Mouse (Mus musculus): ENCODE results near the gene Cd247. TPM values are rescaled to one million over a fixed set of nuclear protein-coding genes. Genes with fewer than 3 reads are reported as not detected.

Gene Cd247
- polyA plus RNA-seq, 1 experiment from 2014 or later, result 0.99 TPM

DNA sequence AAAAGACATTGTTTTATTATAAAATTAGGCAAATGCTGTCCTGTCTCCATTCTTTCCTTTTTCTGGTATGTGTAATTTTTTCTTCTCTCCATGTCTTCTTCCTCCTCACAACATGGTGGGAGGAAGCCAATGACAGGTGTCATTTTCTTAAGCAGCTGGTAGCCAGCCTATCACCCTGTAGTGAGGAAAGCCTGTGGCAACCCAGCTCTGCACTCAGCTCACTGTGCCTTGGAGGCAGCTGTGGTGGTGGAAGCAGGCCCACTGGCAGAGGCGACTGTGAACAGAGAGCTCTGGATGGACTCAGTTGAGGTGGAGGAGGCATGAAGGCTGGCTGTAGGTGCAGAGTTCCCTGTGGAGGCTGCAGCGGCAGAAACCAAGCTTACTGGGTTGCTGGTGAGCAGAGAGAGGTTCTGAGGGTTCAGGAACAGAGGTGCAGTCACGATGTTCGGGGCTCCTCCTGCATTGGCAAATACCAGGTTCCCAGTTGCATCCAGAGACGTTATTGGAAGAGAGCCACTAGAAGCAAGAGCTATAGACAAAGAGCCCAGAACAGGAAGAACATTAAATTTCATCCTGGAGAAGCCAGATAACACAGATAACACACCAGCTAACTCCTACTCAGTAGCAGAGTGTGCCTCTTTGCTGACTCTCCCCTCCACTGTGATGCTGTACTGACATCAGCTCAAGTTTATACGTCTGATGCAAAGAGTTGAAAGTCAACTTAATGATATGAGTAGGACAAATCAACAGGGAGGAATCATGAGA, 87.2 kb downstream of the Cd247 start:
- H3K27me3 ChIP-seq, result no peaks in the 10 kb centered on the region
- H3K4me3 ChIP-seq (replicated peaks), result no peak overlapping the region
- no peaks in the 10 kb centered on the region for H3K4me1 ChIP-seq
- ATAC-seq (ENCODE audit: insufficient number of reproducible peaks, low FRiP score, low TSS enrichment, low read depth), result no peak
- WGBS, result 87% methylated on average over 6 of the region's 6 CpGs
- peaks cover 19% of the 10 kb centered on the region for H3K36me3 ChIP-seq
- no peaks in the 10 kb centered on the region for H3K9me3 ChIP-seq (replicated peaks)
- H3K27ac ChIP-seq (replicated peaks), result no peak overlapping the region
- no peak overlapping the region for H3K4me2 ChIP-seq (replicated peaks)
- no peak overlapping the region for H3K9ac ChIP-seq

DNA sequence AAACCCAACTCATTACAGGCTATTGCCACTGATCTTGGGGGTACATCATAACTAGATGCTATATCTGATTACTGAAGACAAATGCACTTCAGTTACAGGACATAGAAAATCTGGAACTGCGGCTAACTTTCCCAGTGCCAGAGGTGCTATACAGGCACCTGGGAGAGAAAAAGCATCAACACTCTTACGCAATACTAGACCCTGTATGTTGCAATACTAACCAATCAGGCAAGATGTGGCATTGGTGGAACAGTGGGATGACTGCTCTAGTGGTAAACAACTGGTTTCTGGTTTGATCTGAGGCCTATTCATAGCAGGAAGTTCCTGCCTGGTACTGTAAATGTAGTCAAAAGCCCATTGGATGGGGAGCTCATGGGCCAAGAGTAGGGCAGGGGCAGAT, 90.3 kb downstream of the Cd247 start:
- Histone ChIP-seq H3K9ac (no peak overlapping the region), H3K9me3 (replicated peaks) (no peaks in the 10 kb centered on the region), H3K4me1 (no peaks in the 10 kb centered on the region), H3K27ac (replicated peaks) (no peak overlapping the region), H3K36me3 (peaks cover 19% of the 10 kb centered on the region), H3K27me3 (no peaks in the 10 kb centered on the region), H3K4me3 (replicated peaks) (no peak overlapping the region), H3K4me2 (replicated peaks) (no peak overlapping the region)
- ATAC-seq (ENCODE audit: insufficient number of reproducible peaks, low FRiP score, low TSS enrichment, low read depth), result no peak
- WGBS, result 95% methylated on average over 2 of the region's 2 CpGs

GRCm38 (mm10) chr1:165882146-165882900, 93.8 kb downstream of the Cd247 start:
- Histone ChIP-seq H3K4me3 (replicated peaks) (no peak overlapping the region), H3K4me1 (no peaks in the 10 kb centered on the region), H3K27ac (replicated peaks) (no peak overlapping the region), H3K36me3 (peaks cover 14% of the 10 kb centered on the region), H3K27me3 (no peaks in the 10 kb centered on the region), H3K9me3 (replicated peaks) (no peaks in the 10 kb centered on the region), H3K4me2 (replicated peaks) (no peak overlapping the region), H3K9ac (no peak overlapping the region)
- 79% methylated on average over 8 of the region's 8 CpGs for WGBS
- no peak for ATAC-seq (ENCODE audit: insufficient number of reproducible peaks, low FRiP score, low TSS enrichment, low read depth)

DNA sequence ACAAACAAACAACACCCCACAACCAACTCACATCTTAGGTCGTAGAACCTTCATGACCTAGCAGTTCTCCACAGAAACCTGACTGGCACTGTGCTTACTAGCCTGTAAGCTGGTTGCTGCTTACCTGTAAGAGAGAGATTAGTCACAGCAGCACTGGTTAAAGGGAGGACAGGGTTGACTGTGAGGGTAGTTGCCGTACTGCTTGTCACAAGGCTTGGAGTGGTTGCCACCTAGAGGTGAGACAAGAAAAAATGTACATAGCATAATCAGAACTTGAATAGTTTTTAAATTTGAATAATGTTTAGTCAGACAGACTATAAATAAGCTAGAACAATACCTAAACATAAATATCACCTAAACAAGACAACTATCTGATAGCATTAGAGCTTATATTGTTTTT, 103.2 kb downstream of the Cd247 start:
- Histone ChIP-seq H3K36me3 (peaks cover 33% of the 10 kb centered on the region), H3K9me3 (replicated peaks) (no peaks in the 10 kb centered on the region), H3K9ac (no peak overlapping the region), H3K27ac (replicated peaks) (no peak overlapping the region), H3K27me3 (no peaks in the 10 kb centered on the region), H3K4me1 (no peaks in the 10 kb centered on the region), H3K4me3 (replicated peaks) (no peak overlapping the region), H3K4me2 (replicated peaks) (no peak overlapping the region)
- ATAC-seq (ENCODE audit: insufficient number of reproducible peaks, low FRiP score, low TSS enrichment, low read depth), result no peak
- 74% methylated on average over 2 of the region's 2 CpGs for WGBS

DNA sequence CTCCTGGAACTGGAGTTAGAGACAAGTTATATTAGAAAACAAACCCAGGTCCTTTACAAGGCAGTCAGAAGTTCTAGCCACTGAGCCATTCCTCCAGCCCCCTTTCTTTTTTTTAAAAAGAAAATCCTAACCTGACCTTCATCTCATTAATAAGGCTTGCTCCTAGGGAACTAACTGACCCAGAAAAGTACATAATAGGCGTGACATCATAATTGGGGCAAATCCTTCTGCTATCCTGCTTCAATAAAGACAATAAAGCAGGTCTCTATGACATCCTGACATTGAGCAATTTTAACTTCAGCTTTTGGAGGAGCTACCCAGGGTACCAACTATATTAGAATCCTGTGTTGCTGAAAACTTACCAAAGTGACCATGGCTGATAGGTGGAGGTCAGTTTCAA, 115.1 kb downstream of the Cd247 start:
- H3K4me3 ChIP-seq (replicated peaks), result no peak overlapping the region
- no peak overlapping the region for H3K4me2 ChIP-seq (replicated peaks)
- WGBS, result 72% methylated on average over 1 of the region's 1 CpGs
- H3K9me3 ChIP-seq (replicated peaks), result no peaks in the 10 kb centered on the region
- ATAC-seq (ENCODE audit: insufficient number of reproducible peaks, low FRiP score, low TSS enrichment, low read depth), result no peak
- H3K4me1 ChIP-seq, result no peaks in the 10 kb centered on the region
- no peak overlapping the region for H3K27ac ChIP-seq (replicated peaks)
- no peaks in the 10 kb centered on the region for H3K27me3 ChIP-seq
- H3K36me3 ChIP-seq, result peaks cover 16% of the 10 kb centered on the region
- no peak overlapping the region for H3K9ac ChIP-seq

- ATAC-seq (ENCODE audit: insufficient number of reproducible peaks, low FRiP score, low TSS enrichment, low read depth), result no peak
- Histone ChIP-seq H3K36me3 (peaks cover 15% of the 10 kb centered on the region; the same call in 1 of the 2 replicates), H3K27ac (replicated peaks) (no peak overlapping the region), H3K9me3 (replicated peaks) (no peaks in the 10 kb centered on the region), H3K4me2 (replicated peaks) (no peak overlapping the region), H3K4me3 (replicated peaks) (no peak overlapping the region), H3K9ac (no peak overlapping the region), H3K4me1 (no peaks in the 10 kb centered on the region), H3K27me3 (no peaks in the 10 kb centered on the region)
- WGBS, result 90% methylated on average over 2 of the region's 2 CpGs
Measured at GRCm38 (mm10) chr1:165908153-165908552, 119.7 kb downstream of the Cd247 start.

DNA sequence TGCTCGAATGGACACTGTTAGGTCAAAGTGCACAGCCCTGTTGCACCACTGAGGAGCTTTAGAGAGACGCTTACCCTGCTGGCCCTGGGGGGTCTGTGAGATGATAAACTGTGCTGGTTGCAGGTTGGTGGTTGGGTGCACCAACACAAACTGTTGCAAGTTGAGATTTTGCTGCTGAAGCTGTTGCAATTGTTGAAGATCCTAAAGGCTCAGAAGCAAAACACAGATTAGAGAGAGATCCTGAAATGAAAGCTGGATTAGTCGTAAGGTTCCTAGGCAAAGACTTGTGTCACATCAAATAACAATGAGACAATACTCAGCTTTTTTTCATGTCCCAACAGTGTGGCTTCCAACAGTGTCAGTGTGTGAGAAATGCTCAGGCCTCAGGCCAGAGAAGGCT, 120.3 kb downstream of the Cd247 start:
- Histone ChIP-seq H3K9ac (no peak overlapping the region), H3K9me3 (replicated peaks) (no peaks in the 10 kb centered on the region), H3K27me3 (no peaks in the 10 kb centered on the region), H3K4me3 (replicated peaks) (no peak overlapping the region), H3K4me1 (no peaks in the 10 kb centered on the region), H3K27ac (replicated peaks) (no peak overlapping the region), H3K4me2 (replicated peaks) (no peak overlapping the region), H3K36me3 (peaks cover 15% of the 10 kb centered on the region; the same call in 1 of the 2 replicates)
- WGBS, result 78% methylated on average over 3 of the region's 3 CpGs
- ATAC-seq (ENCODE audit: insufficient number of reproducible peaks, low FRiP score, low TSS enrichment, low read depth), result no peak

DNA sequence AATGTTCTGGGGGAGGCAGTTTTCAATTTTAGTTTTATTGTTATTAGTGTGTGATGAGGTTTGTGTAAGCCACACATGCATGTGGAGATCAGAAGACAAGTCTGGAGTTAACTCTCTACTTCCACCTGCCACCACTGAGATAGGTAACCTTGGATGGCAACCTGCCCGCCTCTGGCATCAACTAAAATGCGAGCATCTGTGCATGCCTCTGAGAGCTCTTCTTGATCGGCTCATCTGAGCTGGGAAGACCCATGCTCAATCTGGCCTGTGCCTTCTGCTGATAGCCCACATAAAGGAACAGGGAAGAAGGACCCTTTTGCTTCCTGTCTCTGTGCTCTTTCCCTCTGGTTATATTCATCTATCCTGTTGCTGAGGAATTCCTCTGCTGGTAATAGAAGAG, 121.0 kb downstream of the Cd247 start:
- Histone ChIP-seq H3K4me3 (replicated peaks) (no peak overlapping the region), H3K27ac (replicated peaks) (no peak overlapping the region), H3K4me2 (replicated peaks) (no peak overlapping the region), H3K4me1 (no peaks in the 10 kb centered on the region), H3K9ac (no peak overlapping the region), H3K36me3 (peaks cover 15% of the 10 kb centered on the region; the same call in 1 of the 2 replicates), H3K9me3 (replicated peaks) (no peaks in the 10 kb centered on the region), H3K27me3 (no peaks in the 10 kb centered on the region)
- ATAC-seq (ENCODE audit: insufficient number of reproducible peaks, low FRiP score, low TSS enrichment, low read depth), result no peak
- 95% methylated on average over 3 of the region's 3 CpGs for WGBS

DNA sequence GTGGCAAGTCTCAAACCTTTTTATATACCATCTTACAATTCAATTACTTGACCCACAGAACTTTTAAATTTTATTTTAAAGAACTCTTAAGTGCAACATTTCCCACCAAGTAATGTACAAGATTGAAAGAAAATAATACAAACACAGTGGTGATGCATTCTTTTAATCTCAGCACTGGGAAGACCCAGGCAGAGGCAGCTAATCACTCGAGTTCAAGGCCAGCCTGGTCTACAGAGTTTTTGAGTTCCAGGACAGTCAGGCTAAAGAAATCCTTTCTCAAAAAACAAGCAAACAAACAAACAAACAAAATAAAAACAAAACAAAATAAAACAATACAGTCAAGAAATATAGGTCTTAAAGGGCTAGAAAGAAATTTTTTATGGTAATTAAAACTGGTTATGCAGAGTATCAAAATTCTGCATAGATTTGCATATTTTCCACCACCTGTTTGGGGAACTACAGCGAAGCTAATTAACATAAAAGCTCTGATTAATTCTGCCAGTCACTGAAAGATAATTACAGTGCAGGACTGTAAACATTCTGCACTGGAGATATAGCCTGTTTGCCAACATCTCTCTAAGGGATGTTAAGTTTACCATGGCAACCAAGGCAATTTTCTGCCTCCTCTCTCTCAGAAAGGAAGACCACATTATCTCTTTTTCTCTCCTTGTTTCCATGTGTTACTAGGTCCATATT, 125.4 kb downstream of the Cd247 start:
- no peak overlapping the region for H3K4me2 ChIP-seq (replicated peaks)
- ATAC-seq (ENCODE audit: insufficient number of reproducible peaks, low FRiP score, low TSS enrichment, low read depth), result no peak
- no peaks in the 10 kb centered on the region for H3K9me3 ChIP-seq (replicated peaks)
- peaks cover 9% of the 10 kb centered on the region for H3K36me3 ChIP-seq
- no peak overlapping the region for H3K9ac ChIP-seq
- 72% methylated on average over 2 of the region's 2 CpGs for WGBS
- H3K27ac ChIP-seq (replicated peaks), result no peak overlapping the region
- H3K27me3 ChIP-seq, result no peaks in the 10 kb centered on the region
- no peak overlapping the region for H3K4me3 ChIP-seq (replicated peaks)
- H3K4me1 ChIP-seq, result no peaks in the 10 kb centered on the region

- 88% methylated on average over 2 of the region's 2 CpGs for WGBS
- Histone ChIP-seq H3K4me3 (replicated peaks) (no peak overlapping the region), H3K9me3 (replicated peaks) (no peaks in the 10 kb centered on the region), H3K27me3 (no peaks in the 10 kb centered on the region), H3K9ac (no peak overlapping the region), H3K36me3 (peaks cover 9% of the 10 kb centered on the region), H3K4me2 (replicated peaks) (no peak overlapping the region), H3K4me1 (no peaks in the 10 kb centered on the region), H3K27ac (replicated peaks) (no peak overlapping the region)
- no peak for ATAC-seq (ENCODE audit: insufficient number of reproducible peaks, low FRiP score, low TSS enrichment, low read depth)
Measured at GRCm38 (mm10) chr1:165914416-165914801, 125.9 kb downstream of the Cd247 start.

DNA sequence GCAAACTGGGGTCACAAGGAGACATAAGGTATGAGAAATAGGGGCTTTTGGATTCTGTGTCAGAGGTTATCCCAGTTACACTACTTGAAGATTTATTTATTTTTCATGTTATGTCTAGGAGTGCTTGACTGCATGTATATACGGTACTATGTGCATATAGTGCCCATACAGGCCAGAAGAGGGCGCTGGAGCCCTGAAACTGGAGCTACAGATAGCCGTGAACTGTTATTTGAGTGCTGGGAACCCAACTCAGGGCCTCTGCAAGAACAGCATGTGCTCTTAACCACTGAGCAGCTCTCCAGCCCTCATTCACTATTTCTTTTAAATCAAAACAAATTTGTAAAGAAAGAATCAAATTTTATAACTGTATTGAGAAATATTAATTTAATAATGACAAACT, 132.5 kb downstream of the Cd247 start:
- H3K27ac ChIP-seq (replicated peaks), result no peak overlapping the region
- no peaks in the 10 kb centered on the region for H3K27me3 ChIP-seq
- no peak overlapping the region for H3K9ac ChIP-seq
- H3K4me3 ChIP-seq (replicated peaks), result no peak overlapping the region
- H3K4me2 ChIP-seq (replicated peaks), result no peak overlapping the region
- H3K4me1 ChIP-seq, result no peaks in the 10 kb centered on the region
- no peaks in the 10 kb centered on the region for H3K9me3 ChIP-seq (replicated peaks)
- H3K36me3 ChIP-seq, result peaks cover 6% of the 10 kb centered on the region
- ATAC-seq (ENCODE audit: insufficient number of reproducible peaks, low FRiP score, low TSS enrichment, low read depth), result no peak
- 77% methylated on average over 3 of the region's 3 CpGs for WGBS
